Mouse (Mus musculus) midbrain, postnatal 0 days (tissue): ENCODE data around the gene Gpr12. TPM values are rescaled to one million over a fixed set of nuclear protein-coding genes. Genes with fewer than 3 reads are reported as not detected.

Experiments
- ATAC-seq: fragments of 200-750 bp; cut with Nextera tagmentation; 2 replicates; pipeline ENCODE4 v1.8.0; 2017; ENCODE audit warnings: moderate number of reproducible peaks, mild to moderate bottlenecking, moderate TSS enrichment, moderate library complexity; ENCODE audit not compliant: low FRiP score
- DNase-seq: peaks from one replicate; pipeline ENCODE4 v3.0.0-alpha.2; 2015; ENCODE audit warnings: low spot score
- H3K27ac ChIP-seq: fragments of 300-500 bp; sonication (generic); 2 replicates; pipeline ENCODE4 v1.5.1; 2014; ENCODE audit warnings: low read depth, mild to moderate bottlenecking, low read length, mixed read lengths
- H3K27me3 ChIP-seq: fragments of 300-500 bp; sonication (generic); 2 replicates; pipeline ENCODE4 v1.6.1; 2014; ENCODE audit warnings: low read length, control low read depth, mixed read lengths; ENCODE audit not compliant: insufficient read depth
- H3K36me3 ChIP-seq: fragments of 300-500 bp; sonication (generic); 2 replicates; pipeline ENCODE4 v1.6.1; 2014; ENCODE audit warnings: low read length, control low read depth, mixed read lengths; ENCODE audit not compliant: insufficient read depth
- H3K4me1 ChIP-seq: fragments of 300-500 bp; sonication (generic); 2 replicates; pipeline ENCODE4 v1.6.1; 2014; ENCODE audit warnings: mild to moderate bottlenecking, control low read depth, antibody characterized with exemption, low read length, mixed read lengths; ENCODE audit not compliant: insufficient read depth
- H3K4me2 ChIP-seq: fragments of 300-500 bp; sonication (generic); 2 replicates; pipeline ENCODE4 v1.6.1; 2014; ENCODE audit warnings: low read depth, mild to moderate bottlenecking, low read length, mixed read lengths; ENCODE audit not compliant: poor library complexity, severe bottlenecking
- H3K4me3 ChIP-seq: fragments of 300-500 bp; sonication (generic); 2 replicates; pipeline ENCODE4 v1.5.1; 2014; ENCODE audit warnings: low read depth, mild to moderate bottlenecking, low read length, moderate library complexity
- H3K9ac ChIP-seq: fragments of 300-500 bp; sonication (generic); replicated peaks from 2 replicates; pipeline ENCODE4 v1.6.1; 2014; ENCODE audit warnings: mild to moderate bottlenecking, low read length, moderate library complexity, mixed read lengths; ENCODE audit not compliant: poor library complexity, severe bottlenecking
- H3K9me3 ChIP-seq: fragments of 300-500 bp; sonication (generic); 2 replicates; pipeline ENCODE4 v1.6.1; 2016; ENCODE audit warnings: low read length, control low read depth
- CTCF ChIP-seq: IDR thresholded peaks from 2 replicates; pipeline ENCODE4 v1.5.1; 2016; ENCODE audit warnings: antibody characterized with exemption, mild to moderate bottlenecking
- WGBS: fragments of 180-500 bp; shearing (Covaris S2); extraction: QIAGEN DNeasy Blood & Tissue Kit; methylation state at CpG from one replicate; pipeline ENCODE4 v1.1.7; 2014; 5-methylcytosine and 5-hydroxymethylcytosine counted together
- polyA plus RNA-seq: library from polyadenylated mRNA; unstranded; fragments of >200 nt; fragmentation: Nextera tagmentation; extraction: Ambion mirVana; gene quantifications from 2 replicates; pipeline ENCODE4 v1.2.1, GENCODE M21; 2015
- total RNA-seq: library from RNA; depleted of rRNA; stranded (reverse); fragments of >200 nt; gene quantifications from 2 replicates; pipeline ENCODE4 v1.2.3, GENCODE M21; 2014

Gene Gpr12
- total and polyA plus RNA-seq, 2 experiments from 2014 or later, result 34.2 to 48.0 TPM

DNA sequence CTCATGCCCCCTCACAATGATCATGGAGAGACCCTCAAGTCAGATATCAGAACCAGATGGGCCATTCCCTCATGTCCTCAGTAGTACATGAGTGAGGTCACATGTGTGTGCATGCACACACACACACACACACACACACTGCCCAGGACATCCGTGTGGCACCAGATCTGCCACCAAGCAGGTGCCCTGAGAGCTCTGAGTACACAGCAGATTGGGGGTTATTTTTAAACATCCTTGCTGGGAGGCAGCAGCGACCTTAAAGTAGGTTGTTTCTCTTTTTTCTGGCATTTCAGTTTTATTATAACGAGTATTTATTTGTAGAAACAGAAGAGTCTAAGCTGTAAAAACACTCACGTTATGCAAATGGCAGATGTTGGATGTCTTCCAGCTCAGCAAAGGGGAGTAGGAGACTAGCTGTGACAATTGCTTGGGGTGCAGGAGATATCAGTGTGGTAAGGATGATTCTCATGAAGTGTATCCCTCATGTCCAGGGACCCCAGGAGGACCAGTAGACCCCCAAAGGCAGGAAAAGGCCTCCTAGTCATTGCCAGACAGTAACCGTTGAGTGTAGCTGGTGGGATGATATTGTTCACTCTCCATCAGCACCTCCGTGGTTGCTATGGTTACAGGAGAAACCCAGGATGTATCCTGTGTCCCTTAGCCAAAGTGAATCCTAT, 40.7 kb upstream of the Gpr12 start:
- H3K4me2 ChIP-seq, result no peak overlapping the region
- no peaks in the 10 kb centered on the region for H3K9me3 ChIP-seq
- no peak for TF ChIP-seq CTCF
- no peak overlapping the region for H3K9ac ChIP-seq
- DNase-seq (peak; percentile 50), ATAC-seq (no peak)
- H3K27ac ChIP-seq, result peak overlapping the region; percentile 57
- no peaks in the 10 kb centered on the region for H3K27me3 ChIP-seq
- H3K4me1 ChIP-seq, result 0 out of 2 replicates have a peak, but pooled peaks cover 5% of the 10 kb centered on the region
- H3K36me3 ChIP-seq, result no peaks in the 10 kb centered on the region
- H3K4me3 ChIP-seq, result no peak overlapping the region
- WGBS, result 47% methylated on average over 6 of the region's 6 CpGs

DNA sequence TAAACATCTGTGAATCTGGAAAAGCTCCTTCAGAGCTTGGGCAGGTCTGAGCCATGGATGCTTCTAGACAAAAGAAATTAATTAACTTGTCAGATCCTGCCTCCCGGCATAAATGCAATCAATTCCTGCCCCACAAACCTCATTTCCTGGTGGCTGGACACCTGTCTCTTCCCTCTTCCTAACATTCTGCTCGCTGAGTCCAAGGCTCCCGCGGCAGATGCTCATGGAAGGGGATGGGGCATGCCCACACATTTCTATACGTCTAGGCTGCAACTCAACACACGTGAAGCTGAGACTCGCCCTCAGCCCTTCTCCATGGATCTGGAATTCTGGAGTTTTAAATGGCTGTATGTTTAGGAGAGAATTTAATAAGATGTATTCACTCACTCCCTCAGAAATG, 26.8 kb upstream of the Gpr12 start:
- DNase-seq (peak; percentile 33), ATAC-seq (no peak)
- no peak overlapping the region for H3K4me2 ChIP-seq
- H3K36me3 ChIP-seq, result no peaks in the 10 kb centered on the region
- no peaks in the 10 kb centered on the region for H3K27me3 ChIP-seq
- H3K9me3 ChIP-seq, result no peaks in the 10 kb centered on the region
- no peak overlapping the region for H3K4me3 ChIP-seq
- no peak overlapping the region for H3K9ac ChIP-seq
- no peak for TF ChIP-seq CTCF
- 65% methylated on average over 7 of the region's 7 CpGs for WGBS
- no peak overlapping the region for H3K27ac ChIP-seq
- H3K4me1 ChIP-seq, result no peaks in the 10 kb centered on the region

DNA sequence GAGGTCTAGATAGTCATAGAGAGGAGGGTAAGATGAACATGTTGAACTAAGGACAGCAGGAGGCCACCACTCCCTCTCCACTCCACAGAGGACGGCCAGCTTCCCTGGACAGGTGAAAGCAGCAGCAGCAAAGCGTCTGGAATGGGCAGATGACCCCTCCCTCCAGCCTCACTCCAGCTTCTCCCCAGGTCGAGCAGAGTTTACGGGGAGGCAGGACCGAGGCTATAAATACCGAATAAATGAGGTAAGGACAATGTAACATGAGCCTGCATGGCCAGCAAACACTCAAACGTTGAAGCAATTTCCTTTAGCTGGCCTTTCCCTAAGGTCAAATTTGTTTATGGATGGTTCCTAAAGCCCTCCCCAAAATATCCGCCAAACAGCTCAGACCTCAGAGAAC, 26.0 kb upstream of the Gpr12 start:
- no peak overlapping the region for H3K4me2 ChIP-seq
- ATAC-seq (no peak), DNase-seq (no peak)
- no peaks in the 10 kb centered on the region for H3K36me3 ChIP-seq
- H3K4me1 ChIP-seq, result no peaks in the 10 kb centered on the region
- no peak for TF ChIP-seq CTCF
- H3K27ac ChIP-seq, result no peak overlapping the region
- H3K4me3 ChIP-seq, result no peak overlapping the region
- no peaks in the 10 kb centered on the region for H3K9me3 ChIP-seq
- no peak overlapping the region; the same call in 1 of the 2 replicates for H3K9ac ChIP-seq
- 63% methylated on average over 8 of the region's 8 CpGs for WGBS
- H3K27me3 ChIP-seq, result no peaks in the 10 kb centered on the region

DNA sequence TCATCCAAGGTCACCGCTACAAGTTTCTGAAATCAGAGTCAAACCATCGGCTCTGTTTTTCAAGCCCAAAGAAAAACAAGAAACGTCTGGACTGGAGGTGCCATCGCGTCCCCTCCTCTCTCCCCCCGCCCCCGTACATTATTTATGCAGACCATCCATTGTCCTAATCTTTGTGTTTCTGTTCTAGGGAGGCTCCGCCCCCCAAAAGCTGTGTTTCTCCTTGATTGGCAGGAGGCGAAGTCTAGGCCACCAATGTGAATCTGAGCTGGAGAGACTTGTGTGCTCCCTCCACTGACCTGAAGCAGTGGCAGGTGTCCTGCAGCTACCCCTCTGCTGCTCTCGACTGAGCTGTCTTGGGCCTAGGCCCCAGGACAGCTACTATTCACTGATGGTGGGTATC, 24.6 kb upstream of the Gpr12 start:
- Histone ChIP-seq H3K27me3 (no peaks in the 10 kb centered on the region), H3K27ac (no peak overlapping the region), H3K9me3 (no peaks in the 10 kb centered on the region), H3K4me3 (no peak overlapping the region), H3K4me2 (no peak overlapping the region), H3K36me3 (no peaks in the 10 kb centered on the region), H3K9ac (no peak overlapping the region), H3K4me1 (no peaks in the 10 kb centered on the region)
- WGBS, result 57% methylated on average over 10 of the region's 10 CpGs
- DNase-seq, result no peak
- no peak for ATAC-seq
- no peak for TF ChIP-seq CTCF

DNA sequence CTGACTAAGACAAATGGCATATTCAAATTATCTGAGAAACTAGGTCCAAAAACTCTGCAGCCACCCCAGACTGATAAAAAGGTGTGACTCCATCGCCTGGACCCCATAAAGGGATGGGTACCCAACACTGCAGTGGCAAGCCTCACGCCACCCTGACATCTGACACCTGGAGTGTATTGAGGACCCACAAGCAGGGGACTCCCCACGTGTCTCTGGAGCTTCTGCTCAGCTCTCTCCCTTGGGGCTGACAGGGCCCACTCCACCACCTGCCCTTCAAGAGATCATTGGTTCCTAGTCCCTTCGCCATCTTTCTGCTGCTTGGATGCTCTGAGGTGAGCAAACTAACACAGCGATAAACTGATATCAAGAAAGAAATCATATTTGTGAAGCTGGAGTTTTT, 22.8 kb upstream of the Gpr12 start:
- Histone ChIP-seq H3K9me3 (no peaks in the 10 kb centered on the region), H3K36me3 (no peaks in the 10 kb centered on the region), H3K4me1 (no peaks in the 10 kb centered on the region), H3K27ac (no peak overlapping the region), H3K4me2 (no peak overlapping the region), H3K27me3 (no peaks in the 10 kb centered on the region), H3K4me3 (no peak overlapping the region), H3K9ac (no peak overlapping the region)
- DNase-seq (no peak), ATAC-seq (no peak)
- WGBS, result 83% methylated on average over 5 of the region's 5 CpGs
- no peak for TF ChIP-seq CTCF

DNA sequence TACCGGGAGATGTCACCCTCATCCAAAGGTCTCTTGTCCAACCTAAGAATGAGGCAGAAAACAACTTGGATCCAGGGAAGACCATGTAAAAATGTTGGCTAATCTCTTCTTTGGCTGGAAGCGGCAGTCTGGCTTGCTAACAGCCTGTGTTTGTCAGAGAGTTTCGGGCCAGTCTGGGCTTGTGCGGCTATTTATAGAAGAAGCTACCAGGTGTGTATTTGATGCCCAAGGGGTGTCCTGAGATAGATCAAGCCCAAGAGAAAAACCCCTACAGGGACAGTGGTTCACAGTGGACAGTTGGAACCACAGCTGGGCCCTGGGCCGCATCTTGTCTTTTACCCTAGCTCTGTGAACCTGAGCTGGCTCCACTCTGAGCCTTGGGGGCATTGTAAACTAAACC, 21.9 kb upstream of the Gpr12 start:
- Histone ChIP-seq H3K4me3 (no peak overlapping the region), H3K27me3 (no peaks in the 10 kb centered on the region), H3K36me3 (no peaks in the 10 kb centered on the region), H3K9ac (no peak overlapping the region), H3K4me1 (no peaks in the 10 kb centered on the region), H3K27ac (no peak overlapping the region), H3K9me3 (no peaks in the 10 kb centered on the region), H3K4me2 (no peak overlapping the region)
- WGBS, result 88% methylated on average over 5 of the region's 5 CpGs
- ATAC-seq (no peak), DNase-seq (no peak)
- no peak for TF ChIP-seq CTCF
